Mouse (Mus musculus) thymus, postnatal 10 days (tissue): ENCODE data around the gene Ccl11.

Experiments used
- DNase-seq, 2 experiments: peaks; one replicate each; pipeline ENCODE4 v3.0.0; 2021; ENCODE audit warnings: low spot score in 2 of 2

Ccl11 gene

GRCm38 (mm10) chr11:82053849-82054248 lies 3.8 kb upstream of the Ccl11 start:
- no peak for DNase-seq

- DNase-seq, result no peak
Observed at GRCm38 (mm10) chr11:82062226-82062625, 4.6 kb downstream of the Ccl11 start.

- DNase-seq, result no peak
Observed at GRCm38 (mm10) chr11:82063454-82063853, 5.8 kb downstream of the Ccl11 start.

GRCm38 (mm10) chr11:82066953-82067571 lies 9.4 kb downstream of the Ccl11 start:
- DNase-seq, result no peak

- DNase-seq, result no peak
Observed at GRCm38 (mm10) chr11:82071076-82071475, 13.5 kb downstream of the Ccl11 start.

- no peak for DNase-seq
Observed at GRCm38 (mm10) chr11:82072374-82072773, 14.8 kb downstream of the Ccl11 start.

- DNase-seq, result no peak
Observed at GRCm38 (mm10) chr11:82072984-82073383, 15.4 kb downstream of the Ccl11 start.

GRCm38 (mm10) chr11:82073686-82074085 lies 16.1 kb downstream of the Ccl11 start:
- no peak for DNase-seq

- DNase-seq, result no peak
Observed at GRCm38 (mm10) chr11:82077031-82077430, 19.4 kb downstream of the Ccl11 start.

- DNase-seq, result no peak
Observed at GRCm38 (mm10) chr11:82078136-82078730, 20.6 kb downstream of the Ccl11 start.

GRCm38 (mm10) chr11:82080865-82081264 lies 23.2 kb downstream of the Ccl11 start:
- no peak for DNase-seq

GRCm38 (mm10) chr11:82084360-82084759 lies 26.7 kb downstream of the Ccl11 start:
- DNase-seq, result no peak

- no peak for DNase-seq
Observed at GRCm38 (mm10) chr11:82099511-82100323, 42.1 kb downstream of the Ccl11 start.

- no peak for DNase-seq
Observed at GRCm38 (mm10) chr11:82101087-82101486, 43.5 kb downstream of the Ccl11 start.

- no peak for DNase-seq
Observed at GRCm38 (mm10) chr11:82101529-82101928, 43.9 kb downstream of the Ccl11 start, which contains the start of gene Ccl12. Gene Ccl12, plus strand, starts transcription at chr11:82101845.

- no peak for DNase-seq
Observed at GRCm38 (mm10) chr11:82109611-82110010, 52.0 kb downstream of the Ccl11 start.

GRCm38 (mm10) chr11:82110372-82111248 lies 53.0 kb downstream of the Ccl11 start:
- no peak for DNase-seq
